Mouse (Mus musculus) stomach, postnatal 0 days (tissue): ENCODE measurements around the gene Nfe2l3. TPM values are rescaled to one million over a fixed set of nuclear protein-coding genes. Genes with fewer than 3 reads are reported as not detected.
"Not testable (repeated sequence)": the region's sequence is repeated elsewhere in the genome, so short reads cannot be mapped to it uniquely, and the experiment has no call there.

Experiments used
- ATAC-seq: fragments of 200-750 bp; cut with Nextera tagmentation; 2 replicates; pipeline ENCODE4 v1.8.0; 2017; ENCODE audit not compliant: low FRiP score, low TSS enrichment
- DNase-seq: peaks from one replicate; pipeline ENCODE4 v3.0.0-alpha.2; 2016; ENCODE audit warnings: low spot score
- H3K27ac ChIP-seq: fragments of 300-500 bp; sonication (generic); replicated peaks from 2 replicates; pipeline ENCODE4 v1.5.1; 2014; ENCODE audit warnings: mild to moderate bottlenecking, control low read depth
- H3K27me3 ChIP-seq: fragments of 300-500 bp; sonication (generic); 2 replicates; pipeline ENCODE4 v1.6.1; 2014; ENCODE audit warnings: low read length; ENCODE audit not compliant: control insufficient read depth, insufficient read depth
- H3K36me3 ChIP-seq: fragments of 300-500 bp; sonication (generic); 2 replicates; pipeline ENCODE4 v1.6.1; 2014; ENCODE audit warnings: low read length, mixed read lengths; ENCODE audit not compliant: control insufficient read depth, insufficient read depth
- H3K4me1 ChIP-seq: fragments of 300-500 bp; sonication (generic); replicated peaks from 2 replicates; pipeline ENCODE4 v1.6.1; 2014; ENCODE audit warnings: antibody characterized with exemption; ENCODE audit not compliant: control insufficient read depth, insufficient read depth
- H3K4me2 ChIP-seq: fragments of 300-500 bp; sonication (generic); replicated peaks from 2 replicates; pipeline ENCODE4 v1.6.1; 2014; ENCODE audit warnings: low read depth, mild to moderate bottlenecking, control low read depth, moderate library complexity
- H3K4me3 ChIP-seq: fragments of 300-500 bp; sonication (generic); 2 replicates; pipeline ENCODE4 v1.5.1; 2014; ENCODE audit warnings: low read depth, low read length, control low read depth
- H3K9ac ChIP-seq: fragments of 300-500 bp; sonication (generic); 2 replicates; pipeline ENCODE4 v1.6.1; 2014; ENCODE audit warnings: mild to moderate bottlenecking, low read length, control low read depth, mixed read lengths
- H3K9me3 ChIP-seq: fragments of 300-500 bp; sonication (generic); 2 replicates; pipeline ENCODE4 v1.6.1; 2016; ENCODE audit warnings: low read length; ENCODE audit not compliant: control insufficient read depth
- CTCF ChIP-seq: IDR thresholded peaks from 2 replicates; pipeline ENCODE4 v1.5.1; 2016; ENCODE audit warnings: antibody characterized with exemption, low read depth, mild to moderate bottlenecking, moderate library complexity
- EP300 ChIP-seq: optimal IDR thresholded peaks from 2 replicates; pipeline ENCODE3; 2016; ENCODE audit warnings: antibody characterized with exemption
- WGBS: fragments of 180-500 bp; shearing (Covaris S2); extraction: QIAGEN DNeasy Blood & Tissue Kit; methylation state at CpG from one replicate; pipeline ENCODE4 v1.1.7; 2014; 5-methylcytosine and 5-hydroxymethylcytosine counted together
- polyA plus RNA-seq: library from polyadenylated mRNA; unstranded; fragments of >200 nt; fragmentation: Nextera tagmentation; extraction: Ambion mirVana; gene quantifications from 2 replicates; pipeline ENCODE4 v1.2.1, GENCODE M21; 2015

Gene Nfe2l3
- polyA plus RNA-seq, 1 experiment from 2014 or later, result 19.6 TPM

DNA sequence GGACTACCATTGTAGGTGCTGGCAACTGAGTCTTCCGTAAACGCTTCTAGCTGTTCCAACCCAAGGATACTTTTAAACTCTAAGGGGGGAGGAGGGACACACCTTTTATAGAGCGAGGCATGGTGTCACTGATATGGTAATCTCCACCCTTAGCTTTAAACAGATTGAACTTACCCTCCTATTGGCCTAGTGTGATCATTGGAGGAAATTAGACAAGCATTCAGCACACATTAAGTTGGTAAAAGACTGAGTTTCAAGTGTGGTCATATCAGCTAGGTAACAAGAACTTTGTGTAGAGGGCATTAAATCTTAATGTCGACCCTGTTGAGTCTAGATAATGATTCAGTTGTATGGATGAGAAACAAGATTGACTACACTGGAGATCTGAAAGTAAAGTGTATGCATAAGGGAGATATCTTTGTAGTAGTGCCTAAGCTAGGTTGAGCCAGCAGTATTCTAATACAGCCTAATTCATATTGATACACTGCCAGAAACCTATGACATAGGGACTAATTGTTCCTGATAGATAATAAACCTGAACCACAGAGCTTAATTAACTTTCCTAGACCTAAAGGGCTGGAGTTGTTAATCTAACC, 46.8 kb downstream of the Nfe2l3 start:
- Histone ChIP-seq H3K4me3 (no peak overlapping the region), H3K27ac (no peak overlapping the region), H3K4me1 (no peaks in the 10 kb centered on the region), H3K4me2 (no peak overlapping the region), H3K9me3 (no peaks in the 10 kb centered on the region), H3K36me3 (peaks cover 22% of the 10 kb centered on the region), H3K27me3 (no peaks in the 10 kb centered on the region), H3K9ac (no peak overlapping the region)
- TF ChIP-seq EP300 (no peak), CTCF (no peak)
- ATAC-seq (no peak), DNase-seq (no peak)
- 89% methylated on average over 4 of the region's 4 CpGs for WGBS

DNA sequence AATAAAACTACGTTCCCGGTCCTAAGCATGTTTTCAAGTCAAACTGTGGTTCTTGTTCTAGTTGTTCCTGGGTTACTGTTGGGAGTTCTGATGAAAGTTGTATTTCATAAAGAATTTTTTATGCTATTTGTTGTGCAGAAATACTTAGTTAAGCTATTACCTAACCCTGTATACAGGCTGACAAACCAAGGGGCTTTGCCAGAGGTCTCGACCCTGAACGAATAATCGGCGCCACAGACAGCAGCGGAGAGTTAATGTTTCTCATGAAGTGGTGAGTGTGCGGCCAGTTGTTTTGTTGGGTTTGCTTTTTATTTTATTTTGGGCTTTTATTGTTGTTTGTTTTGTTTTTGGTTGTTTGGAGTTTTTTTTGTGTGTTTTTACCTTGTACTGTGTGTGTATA, 49.1 kb downstream of the Nfe2l3 start:
- no peak for ATAC-seq
- TF ChIP-seq EP300 (no peak), CTCF (no peak)
- Histone ChIP-seq H3K27me3 (no peaks in the 10 kb centered on the region), H3K9ac (no peak overlapping the region), H3K4me3 (no peak overlapping the region), H3K4me1 (no peaks in the 10 kb centered on the region), H3K9me3 (no peaks in the 10 kb centered on the region), H3K36me3 (peaks cover 22% of the 10 kb centered on the region), H3K4me2 (no peak overlapping the region), H3K27ac (no peak overlapping the region)
- 90% methylated on average over 8 of the region's 8 CpGs for WGBS
- no peak for DNase-seq

DNA sequence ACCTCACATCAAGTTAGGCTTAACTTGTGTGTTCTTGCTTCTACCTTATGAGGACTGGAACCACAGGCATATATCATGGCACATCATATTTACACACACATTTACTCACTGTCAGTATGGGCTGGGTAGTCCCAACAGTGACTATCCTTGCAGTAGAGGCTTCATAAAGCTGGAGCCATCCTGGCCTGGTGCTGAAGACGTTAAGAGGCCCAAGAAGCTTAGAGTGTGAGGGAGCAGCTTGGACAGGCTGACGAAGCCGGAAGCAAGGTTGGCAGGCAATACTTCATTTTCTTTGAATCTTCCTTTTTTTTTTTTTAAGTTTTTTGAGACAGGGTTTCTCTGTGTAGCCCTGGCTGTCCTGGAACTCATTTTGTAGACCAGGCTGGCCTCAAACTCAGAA, 51.4 kb downstream of the Nfe2l3 start:
- DNase-seq (no peak), ATAC-seq (no peak)
- Histone ChIP-seq H3K9ac (no peak overlapping the region), H3K4me3 (no peak overlapping the region), H3K4me2 (no peak overlapping the region), H3K4me1 (no peaks in the 10 kb centered on the region), H3K9me3 (no peaks in the 10 kb centered on the region), H3K27ac (no peak overlapping the region), H3K27me3 (no peaks in the 10 kb centered on the region), H3K36me3 (peaks cover 20% of the 10 kb centered on the region)
- TF ChIP-seq EP300 (no peak), CTCF (no peak)
- WGBS, result 90% methylated on average over 3 of the region's 3 CpGs

DNA sequence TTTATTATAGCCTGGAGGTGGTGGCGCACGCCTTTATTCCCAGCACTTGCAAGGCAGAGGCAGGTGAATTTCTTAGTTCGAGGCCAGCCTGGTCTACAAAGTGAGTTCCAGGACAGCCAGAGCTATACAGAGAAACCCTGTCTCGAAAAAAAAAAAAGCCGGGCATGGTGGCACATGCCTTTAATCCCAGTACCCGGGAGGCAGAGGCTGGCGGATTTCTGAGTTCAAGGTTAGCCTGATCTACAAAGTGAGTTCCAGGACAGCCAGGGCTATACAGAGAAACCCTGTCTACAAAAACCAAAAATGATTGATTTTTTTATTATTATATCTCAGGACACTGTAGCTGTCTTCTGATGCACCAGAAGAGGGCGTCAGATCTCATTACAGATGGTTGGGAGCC, 52.1 kb downstream of the Nfe2l3 start:
- H3K36me3 ChIP-seq, result peaks cover 19% of the 10 kb centered on the region
- TF ChIP-seq CTCF, result peak; percentile 30; the same call in 1 of the 2 replicates
- H3K4me2 ChIP-seq, ATAC-seq, DNase-seq, H3K27me3 ChIP-seq, H3K4me1 ChIP-seq, H3K9ac ChIP-seq, H3K4me3 ChIP-seq, H3K27ac ChIP-seq, H3K9me3 ChIP-seq: not testable (repeated sequence)
- 89% methylated on average over 8 of the region's 8 CpGs for WGBS

DNA sequence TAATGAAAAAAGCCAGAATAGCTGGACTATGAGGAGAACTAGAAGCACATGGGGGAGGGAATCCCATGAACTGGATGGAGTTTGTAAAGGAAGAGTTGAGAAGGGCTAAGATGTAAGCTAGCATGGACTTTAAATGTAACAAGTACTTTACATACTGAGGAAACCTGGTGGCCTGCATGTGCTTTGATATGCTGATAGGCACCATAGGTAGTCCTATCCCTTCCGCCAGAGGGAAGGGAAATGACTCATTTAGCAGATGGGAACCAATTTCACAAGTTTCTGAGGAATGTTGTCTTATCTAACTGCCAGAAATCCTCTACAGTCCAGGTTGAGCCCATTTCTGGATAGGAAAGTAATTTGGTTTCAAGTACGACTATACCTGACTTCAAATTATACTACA, 53.2 kb downstream of the Nfe2l3 start:
- TF ChIP-seq EP300 (no peak), CTCF (no peak)
- no peak overlapping the region for H3K27ac ChIP-seq
- no peaks in the 10 kb centered on the region for H3K27me3 ChIP-seq
- no peaks in the 10 kb centered on the region for H3K9me3 ChIP-seq
- WGBS, result 56% methylated on average over 2 of the region's 2 CpGs
- no peak overlapping the region for H3K9ac ChIP-seq
- peaks cover 9% of the 10 kb centered on the region for H3K36me3 ChIP-seq
- no peak overlapping the region for H3K4me3 ChIP-seq
- ATAC-seq (no peak), DNase-seq (no peak)
- no peak overlapping the region for H3K4me2 ChIP-seq
- no peaks in the 10 kb centered on the region for H3K4me1 ChIP-seq

DNA sequence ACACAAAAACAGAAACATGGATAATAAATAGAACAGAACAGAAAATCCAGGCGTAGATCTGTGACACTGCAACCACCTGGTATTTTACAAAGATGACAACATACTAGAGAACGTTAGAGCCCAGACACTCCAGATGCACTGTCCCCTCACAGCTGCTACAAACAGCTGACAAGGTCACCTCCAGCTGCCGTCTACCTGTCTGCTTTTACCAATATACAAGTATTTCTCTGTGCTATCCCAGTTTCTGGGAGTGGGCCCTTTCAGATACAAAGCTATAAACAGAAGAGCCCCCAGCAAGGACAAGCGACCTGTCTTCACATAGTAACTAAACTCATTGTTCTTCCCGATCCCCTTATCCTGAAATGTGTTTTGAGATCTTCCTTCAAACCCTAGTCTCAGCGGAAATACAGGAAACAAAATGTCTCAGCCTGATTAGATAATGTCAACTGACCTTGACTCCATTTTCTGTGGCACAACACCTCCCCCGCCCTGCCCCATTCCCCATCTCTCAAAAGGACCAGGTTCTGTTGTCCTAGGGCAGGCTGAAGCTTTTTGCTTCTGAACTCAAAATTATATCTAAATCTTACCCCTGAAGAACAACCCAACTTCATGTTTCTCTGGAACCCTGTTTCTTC, 53.7 kb downstream of the Nfe2l3 start:
- ATAC-seq, result no peak
- Histone ChIP-seq H3K36me3 (peaks cover 7% of the 10 kb centered on the region; the same call in 1 of the 2 replicates), H3K9ac (no peak overlapping the region), H3K27ac (no peak overlapping the region), H3K4me2 (no peak overlapping the region), H3K9me3 (no peaks in the 10 kb centered on the region), H3K4me3 (no peak overlapping the region), H3K27me3 (no peaks in the 10 kb centered on the region), H3K4me1 (no peaks in the 10 kb centered on the region)
- no peak for DNase-seq
- WGBS, result 48% methylated on average over 7 of the region's 7 CpGs
- TF ChIP-seq EP300 (no peak), CTCF (no peak)
